ENCODE assay signal across 10 mouse cellular contexts in the genomic region with DNA sequence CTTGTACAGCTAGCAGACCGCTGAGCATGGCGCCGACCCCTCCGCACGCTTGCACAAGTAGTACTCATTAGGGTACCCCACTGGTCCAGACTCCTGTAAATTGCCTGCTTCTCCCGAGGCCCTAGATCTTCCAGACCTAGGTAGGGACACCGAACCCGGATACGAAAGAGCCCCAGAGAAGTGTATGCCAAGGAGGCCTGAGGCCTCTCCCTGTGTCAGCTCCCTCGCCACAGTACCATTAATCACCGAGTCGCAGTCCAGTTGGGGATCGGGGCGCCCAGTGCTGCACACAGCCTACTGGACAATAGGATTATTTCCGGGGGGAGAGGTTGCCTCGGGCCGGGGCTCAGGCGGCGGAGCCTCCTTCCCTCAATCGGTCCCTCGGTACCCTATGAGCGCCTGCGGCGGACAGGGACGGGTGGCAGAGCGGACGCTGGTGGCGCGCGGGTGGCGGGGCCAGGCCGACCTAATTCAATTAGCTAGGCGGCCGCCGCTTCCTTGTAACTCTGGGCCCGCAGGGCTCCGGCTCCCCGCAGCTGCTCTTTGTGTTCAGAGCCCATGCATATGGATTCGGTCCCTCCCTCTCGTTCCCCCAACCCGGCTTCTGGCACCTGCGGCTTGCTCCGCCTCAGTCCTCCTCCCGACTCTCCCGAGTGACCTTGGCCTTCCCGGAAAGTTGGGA. TPM values are rescaled to one million over a fixed set of nuclear protein-coding genes. Genes with fewer than 3 reads are reported as not detected.
A peak's percentile ranks its signal among the peaks of the same experiment; 100 is the strongest.
DNase-seq lines count a peak whose midpoint lies in the region; ATAC-seq lines count a peak whose summit lies in the region.
"Had no signal": no experiment of that assay in that cellular context is flagged by ENCODE, and none has a peak within 500 bp of the region (broad histone marks: within the 10 kb centered on the region; RNA-seq: fewer than 3 reads in every experiment).

No protein-coding gene starts in this region.

- peak; percentile 89 for ATAC-seq in midbrain, embryonic 12.5 days (ENCODE audit: low FRiP score, low read depth)
- ATAC-seq in inflammation-experienced regulatory T-cells, adult 6 months, result no peak

- under 1% methylated on average over 46 of the region's 46 CpGs for WGBS in hindbrain, embryonic 10.5 days
- WGBS in midbrain, embryonic 12.5 days, result under 1% methylated on average over 46 of the region's 46 CpGs

- H3K4me1 ChIP-seq in hindbrain, embryonic 10.5 days (replicated peaks), result peaks cover 20% of the 10 kb centered on the region
- H3K4me1 ChIP-seq in midbrain, embryonic 12.5 days, result peaks cover 12% of the 10 kb centered on the region
- H3K4me1 ChIP-seq: lung, embryonic 15.5 days had no signal

- peak overlapping the region; percentile 52 for H3K4me2 ChIP-seq in midbrain, embryonic 12.5 days (replicated peaks)
- H3K4me2 ChIP-seq: lung, embryonic 15.5 days had no signal

- peak; percentile 16 for DNase-seq in adrenal gland, postnatal 10 days
- DNase-seq in adrenal gland, adult 8-10 months, result no peak
- peak; percentile 84 for DNase-seq in R1 (ENCODE audit: low read depth, low spot score)
- DNase-seq in hindbrain, embryonic 10.5 days (ENCODE audit: low spot score), result peak; percentile 75
- DNase-seq in cerebellum, adult 18-20 months, result no peak
- no peak for DNase-seq in cerebellum, adult 9-11 months
- DNase-seq: kidney, postnatal 25 days had no signal

- peaks cover 100% of the 10 kb centered on the region for H3K27me3 ChIP-seq in hindbrain, embryonic 10.5 days (ENCODE audit: insufficient read depth, poor library complexity, severe bottlenecking)
- H3K27me3 ChIP-seq in midbrain, embryonic 12.5 days, result peaks cover 100% of the 10 kb centered on the region

- peak overlapping the region; percentile 28; the same call in 1 of the 2 replicates for H3K9ac ChIP-seq in midbrain, embryonic 12.5 days (replicated peaks)
- H3K9ac ChIP-seq: lung, embryonic 15.5 days had no signal

- H3K4me3 ChIP-seq in hindbrain, embryonic 10.5 days, result peak overlapping the region; percentile 38
- H3K4me3 ChIP-seq in midbrain, embryonic 12.5 days, result peak overlapping the region; percentile 28
- H3K4me3 ChIP-seq: lung, embryonic 15.5 days had no signal

- H3K9me3 ChIP-seq in hindbrain, embryonic 10.5 days, result peaks cover 9% of the 10 kb centered on the region; the same call in 1 of the 2 replicates
- H3K9me3 ChIP-seq in midbrain, embryonic 12.5 days, result peaks cover 6% of the 10 kb centered on the region; the same call in 1 of the 2 replicates
- H3K9me3 ChIP-seq: lung, embryonic 15.5 days had no signal

- no peaks in the 10 kb centered on the region for H3K36me3 ChIP-seq in hindbrain, embryonic 10.5 days
- H3K36me3 ChIP-seq in midbrain, embryonic 12.5 days, result no peaks in the 10 kb centered on the region
- H3K36me3 ChIP-seq: lung, embryonic 15.5 days had no signal

- H3K27ac ChIP-seq in hindbrain, embryonic 10.5 days, result no peak overlapping the region
- no peak overlapping the region for H3K27ac ChIP-seq in midbrain, embryonic 12.5 days (replicated peaks)
- H3K27ac ChIP-seq: lung, embryonic 15.5 days had no signal

RNA-seq across cellular contexts. Expression of a gene that starts 7.1 kb away (rescaled TPM):
- total RNA-seq in adrenal gland, postnatal 10 days (2021), result under 1 TPM in 1 of 2 experiments, not detected in 1; 0.15 TPM
- not detected for total RNA-seq in adrenal gland, adult 8-10 months (2022)
- 1.5 and 7.4 TPM in 2 replicates for polyA plus RNA-seq in hindbrain, embryonic 10.5 days (2016; fragmentation: Nextera tagmentation; extraction: Ambion mirVana)
- polyA plus RNA-seq in midbrain, embryonic 12.5 days (2016; fragmentation: Nextera tagmentation; extraction: Ambion mirVana), result 0.48 and 0.75 TPM in 2 replicates
- not detected for polyA plus RNA-seq in inflammation-experienced regulatory T-cells, adult 6 months (2017; shearing (Covaris generic))
- polyA plus RNA-seq: lung, embryonic 15.5 days had no signal

Comparison
In these comparisons a context has a peak if more than half of its experiments do, and no peak if none do; other contexts are left out.
1. DNase-seq: peak in adrenal gland, postnatal 10 days (single experiment), R1 (single experiment) and hindbrain, embryonic 10.5 days (single experiment); none in adrenal gland, adult 8-10 months (single experiment), cerebellum, adult 18-20 months (0 of 2) and cerebellum, adult 9-11 months (single experiment).